Mouse (Mus musculus) B cell, adult 67 days (primary cell): ENCODE results near the gene Prss22. TPM values are rescaled to one million over a fixed set of nuclear protein-coding genes. Genes with fewer than 3 reads are reported as not detected.

Experiments used
- total RNA-seq, 2 experiments: library from RNA; stranded (reverse); gene quantifications; 4 replicates each; pipeline ENCODE4 v1.2.4; 2023

Gene Prss22
- not detected for total RNA-seq

GRCm38 (mm10) chr17:23997901-23998300, at the start of gene Prss22:
TSS of gene Prss22 (minus strand) at chr17:23998100.

GRCm38 (mm10) chr17:24037844-24038243, 39.9 kb upstream of the Prss22 start, which contains the start of gene Prss27:
TSS of gene Prss27 (plus strand) at chr17:24038144.

GRCm38 (mm10) chr17:23980297-23980909, 17.5 kb downstream of the Prss22 start, which contains the start of gene Prss30:
TSS of gene Prss30 (minus strand) at chr17:23980566.

GRCm38 (mm10) chr17:23955174-23955573, 42.7 kb downstream of the Prss22 start, which contains the start of gene Sbpl:
TSS of gene Sbpl (minus strand) at chr17:23955274.

Other genes starting within 250 kb of the Prss22 start
- 10 to 100 TPM; 24.9 to 32.8 TPM for gene Flywch1, start 226.5 kb downstream of the Prss22 start, total RNA-seq
- not detected for gene Flywch2, start 212.0 kb downstream of the Prss22 start, total RNA-seq
- 1,000 to 10,000 TPM; 1,310 to 1,340 TPM for gene Srrm2, start 207.6 kb downstream of the Prss22 start, total RNA-seq
- gene Elob, start 169.0 kb downstream of the Prss22 start, total RNA-seq = 100 to 1,000 TPM; 164 to 171 TPM
- not detected for gene Prss33, start 162.0 kb downstream of the Prss22 start, total RNA-seq
- gene Prss32, start 154.2 kb downstream of the Prss22 start, total RNA-seq = not detected
- under 1 TPM in 1 of 2 experiments, not detected in 1; 0.41 TPM for gene Prss41, start 153.9 kb downstream of the Prss22 start, total RNA-seq
- not detected for gene Prss21, start 130.0 kb downstream of the Prss22 start, total RNA-seq
- not detected for gene Dcpp1, start 117.2 kb downstream of the Prss22 start, total RNA-seq
- not detected for gene Dcpp2, start 117.2 kb downstream of the Prss22 start, total RNA-seq
- not detected for gene Dcpp3, start 80.6 kb downstream of the Prss22 start, total RNA-seq
- gene Sbp, start 56.4 kb downstream of the Prss22 start, total RNA-seq = not detected
- gene Sbpl, start 42.8 kb downstream of the Prss22 start, total RNA-seq = not detected
- gene Prss30, start 17.5 kb downstream of the Prss22 start, total RNA-seq = not detected
- gene Prss27, start 40.0 kb upstream of the Prss22 start, total RNA-seq = not detected
- 10 to 100 TPM; 34.4 to 38.7 TPM for gene Kctd5, start 75.4 kb upstream of the Prss22 start, total RNA-seq
- 10 to 100 TPM; 67.8 to 80.7 TPM for gene Pdpk1, start 152.8 kb upstream of the Prss22 start, total RNA-seq
- gene Amdhd2, start 165.7 kb upstream of the Prss22 start, total RNA-seq = 10 to 100 TPM; 34.6 to 44.6 TPM
- gene Atp6v0c, start 171.6 kb upstream of the Prss22 start, total RNA-seq = 100 to 1,000 TPM; 187 to 216 TPM
- 1 to 10 TPM; 1.3 to 1.6 TPM for gene Tbc1d24, start 207.5 kb upstream of the Prss22 start, total RNA-seq
- gene Ntn3, start 211.4 kb upstream of the Prss22 start, total RNA-seq = under 1 TPM; 0.12 to 0.46 TPM
- gene Tedc2, start 222.8 kb upstream of the Prss22 start, total RNA-seq = 10 to 100 TPM; 11.2 to 13.8 TPM